Mouse (Mus musculus) frontal cortex, adult 2 months (tissue): ENCODE measurements at regions not wholly inside any gene's neighbourhood (a gene's known extent, or its start where the extent isn't known, plus 50 kb on each side); places are given as distances from the start of the nearest gene placed in this dataset.

Experiments
- DNase-seq, 2 experiments: peaks; one replicate each; pipeline ENCODE4 v3.0.0; 2022; ENCODE audit warnings: low spot score in 1 of 2; ENCODE audit errors: extremely low spot score in 1 of 2

DNA sequence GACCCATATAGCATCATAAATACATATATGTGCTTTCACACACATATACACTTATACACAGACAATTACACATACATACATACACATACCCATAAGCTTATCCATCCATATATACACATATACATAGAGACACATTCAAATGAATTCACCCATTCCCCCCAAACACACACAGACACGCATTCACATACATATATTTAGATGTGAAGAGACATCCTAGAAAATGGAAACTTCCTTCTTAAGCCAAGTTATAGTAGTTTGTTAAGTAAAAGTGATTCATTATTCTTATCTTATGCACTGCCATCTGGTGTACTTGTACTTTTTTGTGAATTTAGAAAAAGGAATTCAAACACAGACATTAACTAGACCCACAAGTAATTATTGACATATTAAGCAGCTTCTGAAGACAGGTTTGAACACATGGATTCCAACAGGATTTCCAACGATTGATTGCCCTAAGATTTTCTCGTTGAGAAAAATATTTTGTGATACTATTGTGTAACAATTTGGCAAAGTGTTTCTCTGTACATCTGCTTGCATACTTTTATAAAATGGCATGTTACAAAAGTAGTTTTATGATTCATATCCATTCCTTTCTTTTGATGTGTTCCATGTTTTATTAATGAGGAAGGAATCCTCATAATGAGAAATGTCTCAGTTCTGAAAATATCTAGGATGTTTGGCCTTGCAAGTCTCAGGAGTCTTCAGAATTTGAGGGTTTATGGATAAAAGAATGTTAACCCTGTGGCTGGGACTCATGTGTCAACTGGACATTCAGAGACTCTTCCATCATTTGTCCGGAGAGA is 1161.5 kb upstream of the Apob start:
- DNase-seq, result peak in 1 of 2 experiments; percentile 41

DNA sequence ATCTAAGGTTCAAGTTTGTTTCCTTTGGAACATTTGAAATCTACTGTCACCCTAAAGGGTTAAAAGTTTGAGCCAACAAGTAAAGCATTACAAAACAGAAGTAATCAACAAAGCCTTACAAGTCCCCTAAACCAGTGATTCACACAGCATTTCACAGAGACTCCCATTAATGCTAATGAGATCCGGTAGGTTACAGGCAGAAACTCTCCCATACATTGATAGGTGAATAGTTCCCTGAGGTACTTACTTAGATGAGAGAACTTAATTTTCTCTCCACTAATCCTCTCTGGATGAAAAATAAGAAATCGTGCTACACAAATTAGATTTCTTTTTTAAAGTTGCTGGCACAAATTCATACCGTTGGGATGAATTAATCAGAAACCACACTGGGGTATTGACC is 1144.5 kb upstream of the Apob start:
- DNase-seq, result no peak

- DNase-seq, result no peak
Measured at GRCm38 (mm10) chr12:6837581-6837980, 1139.9 kb upstream of the Apob start.

DNA sequence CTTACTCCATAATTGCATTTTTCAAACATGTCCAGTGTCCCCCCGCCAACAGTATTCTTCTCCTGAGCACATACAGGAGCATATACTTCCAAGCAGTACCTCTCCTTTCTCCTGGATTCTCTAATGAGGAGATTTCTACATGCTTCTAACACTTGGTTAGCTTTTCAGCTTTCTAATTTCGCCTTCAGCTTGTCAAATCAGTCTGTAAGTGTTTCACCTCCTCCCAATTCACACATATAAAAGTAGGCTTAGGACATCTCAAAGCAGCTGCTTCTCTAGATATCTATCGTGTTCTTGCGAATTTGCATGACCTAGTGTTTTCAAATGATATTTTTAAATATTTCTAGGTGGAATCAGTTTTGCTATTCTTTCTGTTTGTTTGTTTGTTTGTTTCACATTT is 1129.0 kb upstream of the Apob start:
- DNase-seq, result peak; percentile 20 to 43

DNA sequence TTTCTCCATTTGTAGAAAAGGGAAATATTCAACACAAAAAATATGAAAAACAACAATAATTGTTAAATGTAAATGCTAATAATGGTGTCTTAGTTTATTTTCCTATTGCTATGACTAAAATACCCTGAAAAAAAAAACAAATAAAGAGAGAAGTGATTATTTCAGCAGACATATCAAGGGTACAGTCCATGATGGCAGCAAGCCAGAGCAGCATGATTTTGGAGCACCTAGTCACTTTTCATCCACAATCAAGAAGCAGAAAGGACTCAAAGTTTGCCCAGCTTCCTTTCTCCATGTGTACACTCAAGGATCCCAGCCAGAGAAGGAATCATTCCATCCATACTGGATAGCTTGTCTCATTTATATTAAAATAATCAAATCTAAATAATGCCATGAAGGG is 1111.5 kb upstream of the Apob start:
- no peak for DNase-seq
